Mouse (Mus musculus): ENCODE measurements around the gene Rtn4rl2. TPM values are rescaled to one million over a fixed set of nuclear protein-coding genes. Genes with fewer than 3 reads are reported as not detected.

Rtn4rl2 gene
- polyA plus RNA-seq, 1 experiment from 2014 or later, result 0.29 TPM

- Histone ChIP-seq H3K27me3 (replicated peaks) (peaks cover 11% of the 10 kb centered on the region; the same call in 1 of the 2 replicates), H3K36me3 (peaks cover 31% of the 10 kb centered on the region), H3K9ac (peak overlapping the region; percentile 93), H3K4me1 (peaks cover 57% of the 10 kb centered on the region), H3K27ac (peak overlapping the region; percentile 97), H3K9me3 (replicated peaks) (no peaks in the 10 kb centered on the region), H3K4me2 (peak overlapping the region; percentile 83), H3K4me3 (peak overlapping the region; percentile 84)
- peak; percentile 62 for ATAC-seq
- under 1% methylated on average over 47 of the region's 47 CpGs for WGBS (ENCODE audit: insufficient replicate concordance)
Observed at GRCm38 (mm10) chr2:84838993-84839980, 47.2 kb downstream of the Rtn4rl2 start.

DNA sequence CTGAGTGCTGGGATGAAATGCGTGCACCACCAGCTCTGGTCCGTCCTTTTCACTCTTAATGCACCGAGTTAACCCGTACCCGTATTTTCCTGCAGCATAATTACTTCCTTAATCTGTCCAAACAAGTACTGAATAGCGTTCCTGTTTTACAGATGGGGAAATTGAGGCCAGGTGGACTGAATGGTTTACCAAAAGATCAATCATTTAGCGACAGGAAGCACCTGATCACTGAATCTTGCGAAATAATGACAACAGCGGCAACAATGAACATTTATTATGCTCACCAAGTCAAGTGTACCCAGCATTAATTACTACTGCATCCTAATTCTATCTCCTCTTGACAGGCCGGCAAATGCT, 47.9 kb downstream of the Rtn4rl2 start, which contains the start of gene Slc43a1:
Slc43a1 (plus strand) TSS at position 258 of the 357 bp plus-strand sequence.
- peaks cover 50% of the 10 kb centered on the region for H3K4me1 ChIP-seq
- peak within 1 kb of the TSS; percentile 97 for H3K27ac ChIP-seq
- H3K4me2 ChIP-seq, result peak within 1 kb of the TSS; percentile 83
- WGBS (ENCODE audit: insufficient replicate concordance), result 22% methylated on average over 10 of the region's 10 CpGs
- peaks cover 24% of the 10 kb centered on the region for H3K36me3 ChIP-seq
- ATAC-seq, result no peak
- H3K9me3 ChIP-seq (replicated peaks), result no peaks in the 10 kb centered on the region
- H3K4me3 ChIP-seq, result peak within 1 kb of the TSS; percentile 84
- peak within 1 kb of the TSS; percentile 93 for H3K9ac ChIP-seq
- H3K27me3 ChIP-seq (replicated peaks), result peaks cover 11% of the 10 kb centered on the region; the same call in 1 of the 2 replicates

- Histone ChIP-seq H3K4me3 (peak overlapping the region; percentile 84), H3K36me3 (peaks cover 18% of the 10 kb centered on the region), H3K27ac (peak overlapping the region; percentile 97; the same call in 1 of the 2 replicates), H3K9ac (peak overlapping the region; percentile 93), H3K27me3 (replicated peaks) (peaks cover 11% of the 10 kb centered on the region; the same call in 1 of the 2 replicates), H3K9me3 (replicated peaks) (no peaks in the 10 kb centered on the region), H3K4me2 (peak overlapping the region; percentile 83), H3K4me1 (peaks cover 44% of the 10 kb centered on the region)
- no peak for ATAC-seq
- 34% methylated on average over 9 of the region's 9 CpGs for WGBS (ENCODE audit: insufficient replicate concordance)
Observed at GRCm38 (mm10) chr2:84837817-84838592, 48.5 kb downstream of the Rtn4rl2 start.

DNA sequence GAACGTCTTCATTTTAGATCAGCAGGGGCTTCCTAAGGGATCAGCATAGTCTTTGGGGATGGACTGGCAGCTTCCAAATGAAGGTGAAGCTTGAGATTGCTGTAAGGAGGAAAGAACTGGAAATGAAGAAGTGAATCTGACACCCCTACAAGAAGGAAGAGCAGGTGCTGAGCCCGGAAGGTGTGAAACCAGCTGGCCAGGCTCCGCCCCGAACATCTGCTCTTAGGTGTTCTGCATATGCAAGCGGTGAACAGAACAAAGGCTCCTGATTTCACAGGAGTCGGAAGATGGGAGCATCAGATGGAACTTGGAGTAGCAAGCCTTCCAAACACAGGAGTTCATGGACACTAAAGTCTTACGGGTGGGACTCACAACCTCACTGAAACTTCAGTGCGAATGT, 49.4 kb downstream of the Rtn4rl2 start:
- Histone ChIP-seq H3K27ac (no peak overlapping the region), H3K9me3 (replicated peaks) (no peaks in the 10 kb centered on the region), H3K9ac (no peak overlapping the region), H3K4me1 (peaks cover 36% of the 10 kb centered on the region), H3K4me3 (no peak overlapping the region), H3K4me2 (no peak overlapping the region), H3K27me3 (replicated peaks) (peaks cover 11% of the 10 kb centered on the region; the same call in 1 of the 2 replicates), H3K36me3 (peaks cover 10% of the 10 kb centered on the region)
- ATAC-seq, result no peak
- WGBS (ENCODE audit: insufficient replicate concordance), result 64% methylated on average over 8 of the region's 8 CpGs

DNA sequence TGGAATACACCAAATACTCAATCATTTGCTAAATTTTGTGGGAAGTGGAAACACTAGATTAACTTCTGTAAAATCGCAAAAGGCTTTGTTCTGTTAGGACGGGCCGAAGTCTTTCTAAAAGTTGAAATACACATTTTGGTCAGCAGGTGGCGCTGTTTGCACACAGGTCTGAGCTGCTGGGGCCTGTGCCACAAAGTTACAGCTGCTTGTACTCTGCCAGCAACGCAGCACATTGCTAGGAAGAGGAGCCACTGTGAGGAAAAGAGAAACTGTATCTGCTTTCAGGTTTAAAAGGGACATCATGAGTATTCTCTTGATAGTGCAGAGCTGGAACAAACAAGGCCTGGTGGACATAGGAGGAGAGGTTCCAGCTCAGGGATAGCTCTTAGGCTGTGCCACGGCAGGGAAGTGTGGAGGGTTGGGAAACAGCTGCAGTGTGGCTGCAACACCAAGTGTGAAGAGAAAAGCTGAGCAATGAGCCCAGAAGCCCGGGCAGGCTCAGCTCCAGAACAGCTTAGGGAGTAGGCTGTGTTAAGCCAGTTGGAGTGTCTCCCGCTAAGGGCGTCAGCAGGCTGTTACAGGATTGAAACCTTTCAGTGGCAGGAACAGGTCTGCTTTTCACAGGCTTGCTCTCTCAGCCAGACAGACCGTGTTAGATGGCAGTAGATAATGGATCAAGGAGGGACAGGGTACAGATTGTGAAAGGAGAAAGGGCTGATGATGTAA, 54.7 kb downstream of the Rtn4rl2 start:
- WGBS (ENCODE audit: insufficient replicate concordance), result 34% methylated on average over 10 of the region's 10 CpGs
- H3K36me3 ChIP-seq, result peaks cover 33% of the 10 kb centered on the region
- H3K4me1 ChIP-seq, result peaks cover 30% of the 10 kb centered on the region
- 0 out of 2 replicates have a peak, but pooled peaks cover 11% of the 10 kb centered on the region for H3K27me3 ChIP-seq (replicated peaks)
- peaks cover 3% of the 10 kb centered on the region for H3K9me3 ChIP-seq (replicated peaks)
- peak overlapping the region; percentile 52 for H3K27ac ChIP-seq
- H3K4me3 ChIP-seq, result no peak overlapping the region
- H3K9ac ChIP-seq, result 0 out of 2 replicates have a peak overlapping the region, but pooled peaks have one; percentile 15
- ATAC-seq, result peak; percentile 57
- H3K4me2 ChIP-seq, result no peak overlapping the region

DNA sequence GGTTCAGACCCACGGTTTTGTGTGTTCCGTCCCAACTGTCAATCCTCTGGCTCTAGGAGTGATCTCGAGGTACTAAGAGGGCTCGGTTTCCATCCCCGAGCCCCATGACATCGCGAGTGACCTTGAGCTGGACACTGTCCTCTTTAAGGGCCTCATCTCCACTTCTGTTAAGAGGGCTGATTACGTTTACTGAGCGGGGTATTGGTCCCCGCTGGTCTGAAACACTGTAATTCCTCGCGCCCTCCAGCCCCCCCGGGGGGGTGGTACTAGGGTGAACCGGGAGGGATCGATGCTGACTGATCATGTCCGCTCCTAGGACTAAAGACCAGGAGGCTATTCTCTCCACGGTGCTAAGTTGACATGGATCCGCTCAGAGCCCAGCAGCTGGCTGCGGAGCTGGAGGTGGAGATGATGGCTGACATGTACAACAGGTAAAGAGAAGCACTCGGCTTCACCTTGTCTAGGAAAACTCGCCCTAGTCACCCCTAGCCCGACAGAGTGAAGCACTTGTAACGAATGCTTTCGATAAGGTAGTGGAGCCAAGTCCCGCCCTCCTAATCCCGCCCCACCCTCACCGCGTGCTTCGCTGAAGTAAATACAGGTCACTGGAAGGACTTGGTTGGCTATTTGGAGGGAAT, 59.1 kb downstream of the Rtn4rl2 start:
- H3K4me1 ChIP-seq, result peaks cover 47% of the 10 kb centered on the region
- peak; percentile 83 for ATAC-seq

GRCm38 (mm10) chr2:84826488-84827282, 59.8 kb downstream of the Rtn4rl2 start, which contains the start of gene Timm10:
Gene Timm10, plus strand, starts transcription at chr2:84826997.
- Histone ChIP-seq H3K4me2 (peak within 1 kb of the TSS; percentile 98), H3K9me3 (replicated peaks) (peaks cover 3% of the 10 kb centered on the region), H3K4me1 (peaks cover 44% of the 10 kb centered on the region), H3K36me3 (peaks cover 33% of the 10 kb centered on the region), H3K27me3 (replicated peaks) (peaks cover 21% of the 10 kb centered on the region), H3K9ac (peak within 1 kb of the TSS; percentile 82), H3K4me3 (peak within 1 kb of the TSS; percentile 84), H3K27ac (peak within 1 kb of the TSS; percentile 93)
- ATAC-seq, result peak; percentile 81
- under 1% methylated on average over 34 of the region's 34 CpGs for WGBS (ENCODE audit: insufficient replicate concordance)

More for the DNA sequence above, 59.1 kb downstream of the Rtn4rl2 start:
- H3K27ac ChIP-seq, result peak overlapping the region; percentile 93
- peak overlapping the region; percentile 84 for H3K4me3 ChIP-seq
- H3K27me3 ChIP-seq (replicated peaks), result peaks cover 14% of the 10 kb centered on the region
- under 1% methylated on average over 29 of the region's 29 CpGs for WGBS (ENCODE audit: insufficient replicate concordance)
- peak overlapping the region; percentile 82 for H3K9ac ChIP-seq
- peaks cover 33% of the 10 kb centered on the region for H3K36me3 ChIP-seq
- peak overlapping the region; percentile 98 for H3K4me2 ChIP-seq
- H3K9me3 ChIP-seq (replicated peaks), result peaks cover 3% of the 10 kb centered on the region

GRCm38 (mm10) chr2:84823237-84823636, 63.3 kb downstream of the Rtn4rl2 start:
- Histone ChIP-seq H3K9me3 (replicated peaks) (no peaks in the 10 kb centered on the region), H3K27ac (no peak overlapping the region), H3K4me1 (peaks cover 26% of the 10 kb centered on the region), H3K9ac (no peak overlapping the region), H3K4me3 (no peak overlapping the region), H3K4me2 (no peak overlapping the region), H3K36me3 (peaks cover 1% of the 10 kb centered on the region), H3K27me3 (replicated peaks) (peaks cover 55% of the 10 kb centered on the region)
- no peak for ATAC-seq
- WGBS (ENCODE audit: insufficient replicate concordance), result 6% methylated on average over 2 of the region's 2 CpGs

DNA sequence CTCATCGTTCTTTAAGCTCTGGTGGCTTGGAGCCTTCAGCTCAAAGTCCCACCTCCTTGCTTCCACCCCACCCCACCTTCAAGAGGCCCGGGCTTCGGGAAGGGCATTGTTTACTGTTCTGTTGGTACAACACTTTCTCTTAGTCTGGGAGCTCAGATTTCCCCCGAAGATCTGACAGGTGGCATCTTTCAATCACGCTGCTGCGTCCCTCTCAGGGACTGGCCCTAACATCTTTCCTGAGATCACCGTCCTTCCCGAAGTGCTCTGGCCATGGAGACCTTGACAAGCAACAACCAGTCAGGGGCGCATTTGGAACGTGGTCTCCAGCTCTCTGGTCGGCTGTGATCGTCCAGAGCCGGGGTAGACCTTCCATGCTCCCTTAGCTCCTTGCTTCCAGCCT, 64.0 kb downstream of the Rtn4rl2 start, which contains the start of gene Smtnl1:
Smtnl1 (minus strand) TSS at position 101 of the 400 bp plus-strand sequence.
- Histone ChIP-seq H3K27ac (no peak within 1 kb of the TSS), H3K36me3 (no peaks in the 10 kb centered on the region), H3K9me3 (replicated peaks) (no peaks in the 10 kb centered on the region), H3K27me3 (replicated peaks) (peaks cover 56% of the 10 kb centered on the region), H3K4me2 (no peak within 1 kb of the TSS), H3K4me3 (no peak within 1 kb of the TSS), H3K9ac (no peak within 1 kb of the TSS), H3K4me1 (peaks cover 20% of the 10 kb centered on the region)
- WGBS (ENCODE audit: insufficient replicate concordance), result 37% methylated on average over 13 of the region's 13 CpGs
- no peak for ATAC-seq

Data from liver, embryonic 12.5 days (tissue).